17 mouse cellular contexts compared by ENCODE assay signal in the genomic region with DNA sequence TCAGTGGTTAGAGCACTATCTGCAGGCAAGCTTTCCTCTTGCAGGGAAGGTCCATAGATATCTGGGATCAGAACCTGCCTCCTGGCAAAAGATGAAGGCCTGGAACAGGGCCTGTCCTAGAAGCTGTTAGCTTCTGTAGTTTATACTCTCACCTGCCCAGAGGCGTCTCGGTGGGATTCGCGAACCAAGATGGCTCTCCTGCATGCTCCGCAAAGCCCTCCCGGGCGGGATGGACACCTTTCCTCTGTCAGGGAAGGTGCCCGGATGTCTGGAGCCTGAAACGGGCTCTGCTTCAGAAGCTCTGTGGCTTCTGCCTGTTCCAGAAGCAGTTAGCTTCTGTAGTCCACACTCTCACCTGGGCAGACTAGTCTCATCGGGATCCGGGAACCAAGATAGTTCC. TPM values are rescaled to one million over a fixed set of nuclear protein-coding genes. Genes with fewer than 3 reads are reported as not detected.
"Had no signal": no experiment of that assay in that cellular context is flagged by ENCODE, and none has a peak within 500 bp of the region (broad histone marks: within the 10 kb centered on the region; RNA-seq: fewer than 3 reads in every experiment).

No protein-coding gene starts in this region.

RNA-seq across cellular contexts. Expression of a gene that starts 5.7 kb away (rescaled TPM):
- total RNA-seq: megakaryocyte, adult 5-6 weeks; megakaryocyte-erythroid progenitor cell, adult 5-6 weeks had no signal
- polyA plus RNA-seq: liver, embryonic 14.5 days; liver, embryonic 16.5 days; lung, embryonic 14.5 days; lung, embryonic 16.5 days; midbrain, embryonic 10.5 days; midbrain, embryonic 12.5 days; midbrain, embryonic 14.5 days; midbrain, embryonic 16.5 days; myocyte; neural tube, embryonic 11.5 days; neural tube, embryonic 13.5 days; neural tube, embryonic 15.5 days; small intestine, adult 2 months; stomach, embryonic 15.5 days; stomach, postnatal 0 days had no signal

RNA-seq across cellular contexts. Expression of a gene that starts 16.1 kb away (rescaled TPM):
- total RNA-seq: megakaryocyte, adult 5-6 weeks; megakaryocyte-erythroid progenitor cell, adult 5-6 weeks had no signal
- polyA plus RNA-seq: liver, embryonic 14.5 days; liver, embryonic 16.5 days; lung, embryonic 14.5 days; lung, embryonic 16.5 days; midbrain, embryonic 10.5 days; midbrain, embryonic 12.5 days; midbrain, embryonic 14.5 days; midbrain, embryonic 16.5 days; myocyte; neural tube, embryonic 11.5 days; neural tube, embryonic 13.5 days; neural tube, embryonic 15.5 days; small intestine, adult 2 months; stomach, embryonic 15.5 days; stomach, postnatal 0 days had no signal

RNA-seq across cellular contexts. Expression of a gene that starts 57.1 kb away (rescaled TPM):
- total RNA-seq: megakaryocyte, adult 5-6 weeks; megakaryocyte-erythroid progenitor cell, adult 5-6 weeks had no signal
- polyA plus RNA-seq: liver, embryonic 14.5 days; liver, embryonic 16.5 days; lung, embryonic 14.5 days; lung, embryonic 16.5 days; midbrain, embryonic 10.5 days; midbrain, embryonic 12.5 days; midbrain, embryonic 14.5 days; midbrain, embryonic 16.5 days; myocyte; neural tube, embryonic 11.5 days; neural tube, embryonic 13.5 days; neural tube, embryonic 15.5 days; small intestine, adult 2 months; stomach, embryonic 15.5 days; stomach, postnatal 0 days had no signal
